Mouse (Mus musculus): Measurements from ENCODE around the gene Gm6217. TPM values are rescaled to one million over a fixed set of nuclear protein-coding genes. Genes with fewer than 3 reads are reported as not detected.
"Not testable (repeated sequence)": the region's sequence is repeated elsewhere in the genome, so short reads cannot be mapped to it uniquely, and the experiment has no call there.

The Gm6217 gene
- not detected in 2 replicates for polyA plus RNA-seq (2012; ENCODE audit: insufficient read depth, insufficient read length, low replicate concordance, missing spikeins)

- not testable (repeated sequence) for H3K4me3 ChIP-seq (ENCODE audit: insufficient read depth, low read depth, low read length); H3K27ac ChIP-seq (ENCODE audit: insufficient read depth, low read depth, low read length); H3K4me1 ChIP-seq (ENCODE audit: control insufficient read depth, insufficient read depth, low read length)
- no CpG with 5 or more reads among the region's 6 CpGs for WGBS
Measured at GRCm38 (mm10) chr1:82931326-82931725, at the start of gene Gm6217. Gm6217 (minus strand) TSS chr1:82931399.

GRCm38 (mm10) chr1:82977840-82978239 is 46.6 kb upstream of the Gm6217 start:
- no peaks in the 10 kb centered on the region for H3K4me1 ChIP-seq (ENCODE audit: control insufficient read depth, insufficient read depth, low read length)
- no peak overlapping the region for H3K27ac ChIP-seq (ENCODE audit: insufficient read depth, low read depth, low read length)
- no peak for TF ChIP-seq POLR2A (IDR thresholded peaks at IDR 0.05; ENCODE audit: insufficient read depth, low read depth, low read length)
- no peak for TF ChIP-seq CTCF (IDR thresholded peaks at IDR 0.05; ENCODE audit: insufficient read depth, low read depth, low read length)
- H3K4me3 ChIP-seq (ENCODE audit: insufficient read depth, low read depth, low read length) = no peak overlapping the region

- no peak overlapping the region for H3K4me3 ChIP-seq (ENCODE audit: insufficient read depth, low read depth, low read length)
- H3K27ac ChIP-seq (ENCODE audit: insufficient read depth, low read depth, low read length) = no peak overlapping the region
- TF ChIP-seq CTCF (IDR thresholded peaks at IDR 0.05; ENCODE audit: insufficient read depth, low read depth, low read length) (no peak), POLR2A (IDR thresholded peaks at IDR 0.05; ENCODE audit: insufficient read depth, low read depth, low read length) (no peak)
- 87% methylated on average over 5 of the region's 5 CpGs for WGBS
- no peaks in the 10 kb centered on the region for H3K4me1 ChIP-seq (ENCODE audit: control insufficient read depth, insufficient read depth, low read length)
Measured at GRCm38 (mm10) chr1:82975750-82976149, 44.6 kb upstream of the Gm6217 start.

- Histone ChIP-seq H3K4me3 (ENCODE audit: insufficient read depth, low read depth, low read length) (no peak overlapping the region), H3K27ac (ENCODE audit: insufficient read depth, low read depth, low read length) (no peak overlapping the region), H3K4me1 (ENCODE audit: control insufficient read depth, insufficient read depth, low read length) (no peaks in the 10 kb centered on the region)
- WGBS = 91% methylated on average over 9 of the region's 9 CpGs
- no peak for TF ChIP-seq POLR2A (IDR thresholded peaks at IDR 0.05; ENCODE audit: insufficient read depth, low read depth, low read length)
- TF ChIP-seq CTCF (IDR thresholded peaks at IDR 0.05; ENCODE audit: insufficient read depth, low read depth, low read length) = no peak
Measured at GRCm38 (mm10) chr1:82974342-82974741, 43.1 kb upstream of the Gm6217 start.

- TF ChIP-seq POLR2A (IDR thresholded peaks at IDR 0.05; ENCODE audit: insufficient read depth, low read depth, low read length) (no peak), CTCF (IDR thresholded peaks at IDR 0.05; ENCODE audit: insufficient read depth, low read depth, low read length) (no peak)
- WGBS = 59% methylated on average over 6 of the region's 6 CpGs
- Histone ChIP-seq H3K4me1 (ENCODE audit: control insufficient read depth, insufficient read depth, low read length) (no peaks in the 10 kb centered on the region), H3K4me3 (ENCODE audit: insufficient read depth, low read depth, low read length) (no peak overlapping the region), H3K27ac (ENCODE audit: insufficient read depth, low read depth, low read length) (no peak overlapping the region)
Measured at GRCm38 (mm10) chr1:82973901-82974300, 42.7 kb upstream of the Gm6217 start.

- 95% methylated on average over 1 of the region's 1 CpGs for WGBS
- TF ChIP-seq CTCF (IDR thresholded peaks at IDR 0.05; ENCODE audit: insufficient read depth, low read depth, low read length) = no peak
- TF ChIP-seq POLR2A (IDR thresholded peaks at IDR 0.05; ENCODE audit: insufficient read depth, low read depth, low read length) = no peak
- Histone ChIP-seq H3K4me1 (ENCODE audit: control insufficient read depth, insufficient read depth, low read length) (no peaks in the 10 kb centered on the region), H3K4me3 (ENCODE audit: insufficient read depth, low read depth, low read length) (no peak overlapping the region), H3K27ac (ENCODE audit: insufficient read depth, low read depth, low read length) (no peak overlapping the region)
Measured at GRCm38 (mm10) chr1:82973244-82973643, 42.0 kb upstream of the Gm6217 start.

- no peak overlapping the region for H3K4me3 ChIP-seq (ENCODE audit: insufficient read depth, low read depth, low read length)
- 66% methylated on average over 4 of the region's 4 CpGs for WGBS
- H3K27ac ChIP-seq (ENCODE audit: insufficient read depth, low read depth, low read length) = no peak overlapping the region
- no peaks in the 10 kb centered on the region for H3K4me1 ChIP-seq (ENCODE audit: control insufficient read depth, insufficient read depth, low read length)
- TF ChIP-seq CTCF (IDR thresholded peaks at IDR 0.05; ENCODE audit: insufficient read depth, low read depth, low read length) (no peak), POLR2A (IDR thresholded peaks at IDR 0.05; ENCODE audit: insufficient read depth, low read depth, low read length) (no peak)
Measured at GRCm38 (mm10) chr1:82972046-82972445, 40.8 kb upstream of the Gm6217 start.

GRCm38 (mm10) chr1:82966413-82966812 is 35.2 kb upstream of the Gm6217 start:
- 75% methylated on average over 3 of the region's 3 CpGs for whole genome bisulfite sequencing
- Histone ChIP-seq H3K4me1 (ENCODE audit: control insufficient read depth, insufficient read depth, low read length) (no peaks in the 10 kb centered on the region), H3K4me3 (ENCODE audit: insufficient read depth, low read depth, low read length) (no peak overlapping the region), H3K27ac (ENCODE audit: insufficient read depth, low read depth, low read length) (no peak overlapping the region)
- no peak for TF ChIP-seq CTCF (IDR thresholded peaks at IDR 0.05; ENCODE audit: insufficient read depth, low read depth, low read length)
- TF ChIP-seq POLR2A (IDR thresholded peaks at IDR 0.05; ENCODE audit: insufficient read depth, low read depth, low read length) = no peak

GRCm38 (mm10) chr1:82959870-82960385 is 28.7 kb upstream of the Gm6217 start, which contains the start of gene Gm47955:
Gm47955 (plus strand) TSS chr1:82960286.
- no peak within 1 kb of the TSS for H3K4me3 ChIP-seq (ENCODE audit: insufficient read depth, low read depth, low read length)
- no peaks in the 10 kb centered on the region for H3K4me1 ChIP-seq (ENCODE audit: control insufficient read depth, insufficient read depth, low read length)
- no peak within 1 kb of the TSS for H3K27ac ChIP-seq (ENCODE audit: insufficient read depth, low read depth, low read length)
- 91% methylated on average over 11 of the region's 11 CpGs for WGBS
- no peak for TF ChIP-seq CTCF (IDR thresholded peaks at IDR 0.05; ENCODE audit: insufficient read depth, low read depth, low read length)
- TF ChIP-seq POLR2A (IDR thresholded peaks at IDR 0.05; ENCODE audit: insufficient read depth, low read depth, low read length) = no peak

- not testable (repeated sequence) for H3K4me1 ChIP-seq (ENCODE audit: control insufficient read depth, insufficient read depth, low read length); H3K27ac ChIP-seq (ENCODE audit: insufficient read depth, low read depth, low read length); H3K4me3 ChIP-seq (ENCODE audit: insufficient read depth, low read depth, low read length)
Measured at GRCm38 (mm10) chr1:82955913-82956312, 24.7 kb upstream of the Gm6217 start, which contains the start of gene Gm7544. Gm7544 (minus strand) TSS chr1:82956013.

All from olfactory bulb, adult 2 months (tissue).